Mouse (Mus musculus) CH12.LX (cell line): ENCODE measurements around the gene Tmem252. TPM values are rescaled to one million over a fixed set of nuclear protein-coding genes. Genes with fewer than 3 reads are reported as not detected.

Experiments
- DNase-seq: peaks from one replicate; pipeline ENCODE4 v3.0.0-alpha.2; 2013; ENCODE audit errors: extremely low read depth
- H3K27ac ChIP-seq: 2 replicates; pipeline ENCODE4 v1.5.1; 2012; ENCODE audit warnings: low read depth, mild to moderate bottlenecking, control low read depth, moderate library complexity; ENCODE audit not compliant: insufficient read depth
- H3K27me3 ChIP-seq: replicated peaks from 2 replicates; pipeline ENCODE3; 2012; ENCODE audit warnings: inconsistent platforms
- H3K36me3 ChIP-seq, 2 experiments: replicated peaks in 1 of 2; 2 replicates each; pipeline versions ENCODE3 to v1.6.1; 2012; ENCODE audit warnings: inconsistent platforms in 1 of 2, low read length in 1 of 2, mild to moderate bottlenecking in 1 of 2, mixed read lengths in 1 of 2, moderate library complexity in 1 of 2; ENCODE audit not compliant: control insufficient read depth in 1 of 2, insufficient read depth in 1 of 2
- H3K4me1 ChIP-seq, 2 experiments: 2 replicates each; pipeline ENCODE4 v1.6.1; 2012; ENCODE audit warnings: inconsistent platforms in 1 of 2, moderate library complexity in 1 of 2; ENCODE audit not compliant: insufficient read depth in 2 of 2, control insufficient read depth in 1 of 2
- H3K4me2 ChIP-seq: 2 replicates; pipeline ENCODE4 v1.6.1; 2012; ENCODE audit warnings: low read depth, mild to moderate bottlenecking, control low read depth; ENCODE audit not compliant: poor library complexity, insufficient read depth, severe bottlenecking
- H3K4me3 ChIP-seq, 3 experiments: fragments of 150-350 bp in 1 of 3; sonication (generic) in 1 of 3; replicated peaks in 1 of 3; 2 replicates each; pipeline versions ENCODE3 to v1.5.1; 2011 to 2012; ENCODE audit warnings: low read depth in 2 of 3, low read length in 2 of 3, mild to moderate bottlenecking in 2 of 3, moderate library complexity in 2 of 3, control low read depth in 1 of 3, improper control_type of control experiment in 1 of 3, inconsistent platforms in 1 of 3, mixed read lengths in 1 of 3; ENCODE audit not compliant: poor library complexity in 1 of 3
- H3K79me2 ChIP-seq: replicated peaks from 2 replicates; pipeline ENCODE4 v1.6.1; 2012; ENCODE audit warnings: mild to moderate bottlenecking, moderate library complexity; ENCODE audit not compliant: control insufficient read depth, poor library complexity, insufficient read depth, severe bottlenecking; ENCODE audit errors: extremely low read depth
- H3K9ac ChIP-seq: 2 replicates; pipeline ENCODE4 v1.6.1; 2012; ENCODE audit warnings: low read depth, mild to moderate bottlenecking, control low read depth, moderate library complexity; ENCODE audit not compliant: insufficient read depth
- H3K9me3 ChIP-seq: replicated peaks from 2 replicates; pipeline ENCODE3; 2012; ENCODE audit warnings: low read length, inconsistent platforms, mixed read lengths
- CTCF ChIP-seq, 2 experiments: IDR thresholded peaks in 1 of 2; conservative IDR thresholded peaks in 1 of 2; 2 replicates each; pipeline ENCODE4 v1.5.1; 2011 to 2012; ENCODE audit warnings: low read depth in 2 of 2, low read length in 2 of 2, improper control_type of control experiment in 1 of 2, inconsistent platforms in 1 of 2, mild to moderate bottlenecking in 1 of 2, moderate library complexity in 1 of 2
- E2F4 ChIP-seq: IDR thresholded peaks from 2 replicates; pipeline ENCODE4 v1.6.1; 2011; ENCODE audit warnings: low read depth, low read length, improper control_type of control experiment; ENCODE audit not compliant: insufficient replicate concordance
- ELF1 ChIP-seq: IDR thresholded peaks from 2 replicates; pipeline ENCODE4 v1.6.1; 2014; ENCODE audit warnings: low read depth, mild to moderate bottlenecking, inconsistent platforms, low read length, improper control_type of control experiment
- GABPA ChIP-seq: IDR thresholded peaks from 2 replicates; pipeline ENCODE4 v1.6.1; 2012; ENCODE audit warnings: low read depth, low read length, improper control_type of control experiment, inconsistent platforms; ENCODE audit not compliant: insufficient replicate concordance
- HCFC1 ChIP-seq: IDR thresholded peaks from 2 replicates; pipeline ENCODE4 v1.6.1; 2012; ENCODE audit warnings: low read depth, mild to moderate bottlenecking, inconsistent platforms, low read length, improper control_type of control experiment
- IRF4 ChIP-seq: IDR thresholded peaks from 2 replicates; pipeline ENCODE4 v1.6.1; 2014; ENCODE audit warnings: low read depth, mild to moderate bottlenecking, inconsistent platforms, low read length, improper control_type of control experiment
- JUND ChIP-seq: conservative IDR thresholded peaks from 2 replicates; pipeline ENCODE4 v1.6.1; 2011; ENCODE audit warnings: low read depth, low read length, improper control_type of control experiment
- KAT2A ChIP-seq: IDR thresholded peaks from 2 replicates; pipeline ENCODE4 v1.6.1; 2012; ENCODE audit warnings: low read length, improper control_type of control experiment, inconsistent platforms; ENCODE audit not compliant: insufficient replicate concordance
- MAFK ChIP-seq: IDR thresholded peaks from 2 replicates; pipeline ENCODE4 v1.6.1; 2011; ENCODE audit warnings: low read length, improper control_type of control experiment; ENCODE audit not compliant: insufficient replicate concordance
- MAZ ChIP-seq: IDR thresholded peaks from 2 replicates; pipeline ENCODE4 v1.6.1; 2012; ENCODE audit warnings: low read depth, mild to moderate bottlenecking, inconsistent platforms, low read length, improper control_type of control experiment, moderate library complexity
- MXI1 ChIP-seq: IDR thresholded peaks from 2 replicates; pipeline ENCODE4 v1.6.1; 2011; ENCODE audit warnings: mild to moderate bottlenecking, low read depth, low read length, improper control_type of control experiment
- NRF1 ChIP-seq: IDR thresholded peaks from 2 replicates; pipeline ENCODE4 v1.6.1; 2014; ENCODE audit warnings: low read depth, mild to moderate bottlenecking, inconsistent platforms, low read length, improper control_type of control experiment, moderate library complexity
- RCOR1 ChIP-seq: conservative IDR thresholded peaks from 2 replicates; pipeline ENCODE4 v1.6.1; 2012; ENCODE audit warnings: low read depth, mild to moderate bottlenecking, inconsistent platforms, low read length, improper control_type of control experiment
- SMC3 ChIP-seq: IDR thresholded peaks from 2 replicates; pipeline ENCODE4 v1.6.1; 2011; ENCODE audit warnings: low read depth, low read length, improper control_type of control experiment
- TBP ChIP-seq: conservative IDR thresholded peaks from 2 replicates; pipeline ENCODE4 v1.6.1; 2011; ENCODE audit warnings: low read depth, low read length, improper control_type of control experiment
- USF1 ChIP-seq: IDR thresholded peaks from 2 replicates; pipeline ENCODE4 v1.6.1; 2014; ENCODE audit warnings: low read depth, mild to moderate bottlenecking, inconsistent platforms, low read length, improper control_type of control experiment
- USF2 ChIP-seq: conservative IDR thresholded peaks from 2 replicates; pipeline ENCODE4 v1.6.1; 2011; ENCODE audit warnings: low read depth, low read length, improper control_type of control experiment
- ZKSCAN1 ChIP-seq: IDR thresholded peaks from 2 replicates; pipeline ENCODE4 v1.6.1; 2012; ENCODE audit warnings: low read depth, inconsistent platforms, low read length, improper control_type of control experiment, borderline replicate concordance
- dilution Hi-C: fragments of 300-500 bp; cut with MboI; formaldehyde crosslinking; loops from 2 replicates; pipeline ENCODE4 v1.14.3; 2020; ENCODE audit warnings: low sequenced_read_pairs; ENCODE audit not compliant: extremely low pct_unique_long_range_greater_than_20kb, extremely low pct_ligation_motif_present
- in situ Hi-C: fragments of 300-500 bp; cut with MboI; formaldehyde crosslinking; loops from 3 replicates; pipeline ENCODE4 v1.14.3; 2019; ENCODE audit warnings: low sequenced_read_pairs, low pct_ligation_motif_present, low pct_unique_long_range_greater_than_20kb, mixed read lengths
- polyA plus RNA-seq: library from polyadenylated mRNA; unstranded; fragments of >175 nt; gene quantifications from 2 replicates; pipeline ENCODE4 v1.2.1, GENCODE M21; 2012; ENCODE audit warnings: low read depth; ENCODE audit not compliant: insufficient read length
- total RNA-seq, 2 experiments: library from RNA; depleted of rRNA; stranded (reverse); fragments of 300-350 nt in 1 of 2; fragments of >200 nt in 1 of 2; gene quantifications; 2 replicates each; pipeline ENCODE4 v1.2.3; 2012 to 2014

The Tmem252 gene
- total and polyA plus RNA-seq, 3 experiments: not detected

GRCm38 (mm10) chr19:24698651-24699050 is 24.8 kb downstream of the Tmem252 start:
- dilution Hi-C loops: no loop called here
- H3K79me2 ChIP-seq: no peaks in the 10 kb centered on the region
- no peak for TF ChIP-seq MAFK
- no peak for TF ChIP-seq ZKSCAN1
- TF ChIP-seq IRF4: no peak
- TF ChIP-seq JUND: no peak
- no peak for TF ChIP-seq GABPA
- no peak for TF ChIP-seq E2F4
- TF ChIP-seq SMC3: no peak
- no peak for TF ChIP-seq NRF1
- TF ChIP-seq USF1: no peak
- TF ChIP-seq RCOR1: no peak
- TF ChIP-seq ELF1: no peak
- TF ChIP-seq, all 38 proteins: peak for 0
- Histone ChIP-seq H3K4me2 (no peak overlapping the region), H3K27me3 (no peaks in the 10 kb centered on the region), H3K4me3 (no peak overlapping the region), H3K9me3 (no peaks in the 10 kb centered on the region), H3K27ac (no peak overlapping the region), H3K36me3 (no peaks in the 10 kb centered on the region), H3K9ac (no peak overlapping the region), H3K4me1 (peaks cover 0 to 15% of the 10 kb centered on the region in 2 experiments; a peak in 2 of 4 replicates)
- DNase-seq: no peak
- in situ Hi-C loops: no loop called here

- in situ Hi-C loops: no loop called here
- H3K4me2 ChIP-seq: no peak overlapping the region
- H3K4me3 ChIP-seq: no peak overlapping the region
- H3K36me3 ChIP-seq: no peaks in the 10 kb centered on the region
- TF ChIP-seq CTCF (conservative IDR thresholded peaks at IDR 0.05 in 1 of 2, IDR thresholded peaks at IDR 0.05 in 1 of 2; ENCODE audit: low read depth in 2 of 2, low read length in 2 of 2): no peak
- no peak for TF ChIP-seq USF2
- TF ChIP-seq RCOR1: no peak
- TF ChIP-seq ELF1: no peak
- TF ChIP-seq, all 38 proteins: peak for 0
- Histone ChIP-seq H3K4me1 (peaks cover 0 to 15% of the 10 kb centered on the region in 2 experiments; a peak in 2 of 4 replicates), H3K27ac (no peak overlapping the region), H3K79me2 (no peaks in the 10 kb centered on the region), H3K9me3 (no peaks in the 10 kb centered on the region), H3K9ac (no peak overlapping the region), H3K27me3 (no peaks in the 10 kb centered on the region)
- dilution Hi-C loops: no loop called here
- no peak for DNase-seq
These were observed 25.4 kb downstream of the Tmem252 start for GRCm38 (mm10) chr19:24699196-24699595.

- Histone ChIP-seq H3K27me3 (no peaks in the 10 kb centered on the region), H3K4me1 (peaks cover 0 to 15% of the 10 kb centered on the region in 2 experiments; a peak in 2 of 4 replicates), H3K27ac (no peak overlapping the region), H3K36me3 (no peaks in the 10 kb centered on the region), H3K4me3 (no peak overlapping the region), H3K4me2 (no peak overlapping the region), H3K79me2 (no peaks in the 10 kb centered on the region), H3K9ac (no peak overlapping the region), H3K9me3 (no peaks in the 10 kb centered on the region)
- no peak for DNase-seq
- dilution Hi-C loops (no loop called here), in situ Hi-C loops (no loop called here)
- TF ChIP-seq KAT2A: no peak
- TF ChIP-seq HCFC1: no peak
- no peak for TF ChIP-seq RCOR1
- no peak for TF ChIP-seq TBP
- TF ChIP-seq SMC3: 0 out of 2 replicates have a peak, but pooled peaks have one; percentile 13
- peak; percentile 8 to 49; a peak in 2 of 4 replicates for TF ChIP-seq CTCF (conservative IDR thresholded peaks at IDR 0.05 in 1 of 2, IDR thresholded peaks at IDR 0.05 in 1 of 2; ENCODE audit: low read depth in 2 of 2, low read length in 2 of 2)
- no peak for TF ChIP-seq MAZ
- no peak for TF ChIP-seq MXI1
These were observed 26.1 kb downstream of the Tmem252 start for GRCm38 (mm10) chr19:24699910-24700309.
